Mouse (Mus musculus) lung, postnatal 0 days (tissue): ENCODE data around the gene Idh3a.

Experiments used
- CTCF ChIP-seq: IDR thresholded peaks from 2 replicates; pipeline ENCODE4 v1.5.1; 2016; ENCODE audit warnings: antibody characterized with exemption, mild to moderate bottlenecking
- EP300 ChIP-seq: IDR thresholded peaks from 2 replicates; pipeline ENCODE4 v1.6.1; 2016; ENCODE audit warnings: antibody characterized with exemption, mild to moderate bottlenecking, control low read depth

DNA sequence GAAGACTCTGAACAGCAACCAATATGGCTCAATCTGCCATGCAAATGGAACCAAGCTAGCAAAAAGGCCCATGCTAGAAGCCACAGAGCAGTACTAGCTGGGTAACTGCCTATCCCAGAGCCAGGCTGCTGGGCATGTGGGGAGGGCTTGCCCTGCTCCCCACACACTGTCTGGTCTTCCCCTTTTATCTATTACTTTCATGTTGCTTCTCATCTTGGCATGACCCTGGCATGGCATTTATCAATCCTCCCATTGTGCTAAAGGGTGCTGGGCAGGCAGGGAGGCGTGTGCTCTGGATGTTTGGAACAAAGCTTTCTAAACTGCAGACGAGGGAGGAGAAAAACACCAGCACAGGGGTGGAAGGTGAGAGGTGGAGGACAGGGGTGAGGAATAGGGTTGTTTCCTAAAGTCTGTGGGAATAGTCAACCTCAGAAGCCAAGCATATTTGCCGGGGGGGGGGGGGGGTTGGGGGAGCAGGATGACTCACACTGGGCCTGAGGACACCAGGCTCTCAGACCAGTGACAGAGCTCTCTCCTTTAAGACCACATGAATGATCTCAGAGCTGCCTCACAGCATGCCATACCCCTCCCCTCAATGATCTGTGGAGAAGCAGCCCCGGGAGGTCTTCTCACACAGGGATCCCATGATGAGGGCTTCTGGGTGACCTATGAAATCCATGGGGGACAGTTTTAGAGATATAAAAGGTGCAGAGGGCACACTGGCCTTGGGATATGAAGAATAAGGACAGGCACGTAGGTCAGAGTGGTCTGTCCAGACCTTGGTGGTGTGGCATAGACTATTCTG is 51.6 kb downstream of the Idh3a start:
- no peak for TF ChIP-seq CTCF
- no peak for TF ChIP-seq EP300
